Mouse (Mus musculus) left cerebral cortex, adult 2 months (tissue): ENCODE results near the gene Vill. TPM values are rescaled to one million over a fixed set of nuclear protein-coding genes. Genes with fewer than 3 reads are reported as not detected.

ENCODE experiments used
- DNase-seq, 2 experiments: peaks; one replicate each; pipeline ENCODE4 v3.0.0; 2021 to 2022; ENCODE audit warnings: low spot score in 2 of 2, mixed read lengths in 1 of 2; ENCODE audit errors: extremely low spot score in 1 of 2
- H3K27ac ChIP-seq: fragments of 200-600 bp; 2 replicates; pipeline ENCODE4 v1.8.1; 2022
- H3K4me3 ChIP-seq: fragments of 200-600 bp; 2 replicates; pipeline ENCODE4 v1.8.1; 2022
- CTCF ChIP-seq: fragments of 200-600 bp; IDR thresholded peaks from 2 replicates; pipeline ENCODE4 v1.8.1; 2022; ENCODE audit warnings: antibody characterized with exemption, mild to moderate bottlenecking, moderate library complexity
- intact Hi-C: fragments of 180-260 bp; cut with DNase I; formaldehyde crosslinking; loops from one replicate; pipeline ENCODE4 v1.15.1; 2025
- microRNA-seq, 2 experiments: library from miRNA; unstranded; fragments of <30 nt; microRNA quantifications; one replicate each; pipeline ENCODE4 v1.2.0; 2021
- total RNA-seq, 2 experiments: library from RNA; stranded (reverse); gene quantifications; 2 replicates each; pipeline ENCODE4 v1.2.3; 2021

Gene Vill
- total RNA-seq, 2 experiments from 2014 or later: 8.3 to 8.9 TPM

DNA sequence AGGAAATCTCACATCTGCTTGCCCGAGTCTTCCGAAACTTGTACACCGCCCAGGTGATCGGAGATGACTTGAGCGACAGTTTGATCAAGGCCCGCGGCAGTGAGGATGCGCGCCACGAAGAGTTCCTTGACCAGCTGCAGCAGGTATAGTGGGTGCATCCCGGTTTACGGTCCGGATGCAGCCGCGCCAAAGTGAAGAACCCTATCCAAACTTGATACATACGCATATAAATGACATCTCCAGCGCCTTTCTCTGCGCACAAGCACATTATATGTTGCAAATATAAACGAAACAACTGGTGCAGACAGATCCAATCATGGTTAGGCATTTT lies 50.2 kb downstream of the Vill start:
- intact Hi-C loops: loop anchor here (10.0 kb wide), 1 partner anchor 222 kb away; the partner anchor contains the start of gene Oxsr1

DNA sequence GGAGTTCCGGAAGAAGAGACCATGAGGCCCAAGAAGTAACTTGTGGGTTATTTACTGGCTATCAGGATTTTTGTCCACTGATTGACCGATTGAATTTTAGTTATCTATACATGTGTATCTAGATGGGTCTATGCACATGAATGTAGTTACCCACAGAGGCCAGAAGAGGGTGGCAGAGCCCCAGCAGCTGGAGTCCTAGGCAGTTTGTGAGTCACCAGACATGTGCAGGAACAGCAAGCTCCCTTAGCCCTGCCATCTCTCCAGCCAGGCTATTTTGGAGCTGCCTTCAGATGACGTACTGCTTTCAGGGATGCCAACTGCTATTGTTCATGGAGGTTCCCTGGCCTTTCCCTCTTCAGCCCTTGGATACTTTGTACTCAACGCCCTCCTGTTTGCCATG lies 55.0 kb downstream of the Vill start:
- intact Hi-C loops: loop anchor here (10.0 kb wide), 1 partner anchor 217 kb away; the partner anchor contains the start of gene Oxsr1
- no peak overlapping the region for H3K27ac ChIP-seq
- no peak for DNase-seq
- H3K4me3 ChIP-seq: no peak overlapping the region
- peak; percentile 52 for TF ChIP-seq CTCF

More for the DNA sequence above, 50.2 kb downstream of the Vill start:
- DNase-seq: no peak
- H3K27ac ChIP-seq: peak overlapping the region; percentile 73
- H3K4me3 ChIP-seq: peak overlapping the region; percentile 48
- TF ChIP-seq CTCF: no peak

GRCm38 (mm10) chr9:119109685-119110353 lies 57.2 kb downstream of the Vill start:
- intact Hi-C loops: loop anchor here (10.0 kb wide), 1 partner anchor 215 kb away; the partner anchor contains the start of gene Oxsr1
- no peak for DNase-seq
- TF ChIP-seq CTCF: no peak
- Histone ChIP-seq H3K4me3 (no peak overlapping the region), H3K27ac (no peak overlapping the region)

GRCm38 (mm10) chr9:119110640-119111039 lies 58.1 kb downstream of the Vill start:
- no peak for TF ChIP-seq CTCF
- H3K27ac ChIP-seq: no peak overlapping the region
- H3K4me3 ChIP-seq: no peak overlapping the region
- DNase-seq: no peak
- intact Hi-C loops: no loop called here

DNA sequence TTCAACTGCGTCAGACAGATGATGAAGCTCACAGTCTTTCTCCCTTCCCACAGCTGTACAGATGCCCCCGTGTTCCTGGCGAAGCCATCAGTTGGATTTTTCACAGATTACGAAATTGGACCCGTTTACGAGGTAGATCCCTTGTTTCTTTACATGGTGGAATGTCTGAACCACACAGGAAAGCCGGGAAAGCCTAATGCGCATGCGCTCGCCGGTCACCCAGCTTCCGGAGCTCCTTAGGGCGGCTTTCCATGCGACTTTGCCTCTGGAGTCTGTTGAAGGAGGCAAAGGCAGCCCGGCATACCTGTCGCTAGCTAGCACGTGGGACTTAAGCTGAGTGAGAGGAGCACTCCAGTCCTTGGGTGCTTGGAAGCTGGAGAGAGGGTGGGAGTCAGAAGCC lies 62.3 kb downstream of the Vill start:
- Histone ChIP-seq H3K4me3 (no peak overlapping the region), H3K27ac (no peak overlapping the region)
- intact Hi-C loops: no loop called here
- no peak for TF ChIP-seq CTCF
- no peak for DNase-seq

DNA sequence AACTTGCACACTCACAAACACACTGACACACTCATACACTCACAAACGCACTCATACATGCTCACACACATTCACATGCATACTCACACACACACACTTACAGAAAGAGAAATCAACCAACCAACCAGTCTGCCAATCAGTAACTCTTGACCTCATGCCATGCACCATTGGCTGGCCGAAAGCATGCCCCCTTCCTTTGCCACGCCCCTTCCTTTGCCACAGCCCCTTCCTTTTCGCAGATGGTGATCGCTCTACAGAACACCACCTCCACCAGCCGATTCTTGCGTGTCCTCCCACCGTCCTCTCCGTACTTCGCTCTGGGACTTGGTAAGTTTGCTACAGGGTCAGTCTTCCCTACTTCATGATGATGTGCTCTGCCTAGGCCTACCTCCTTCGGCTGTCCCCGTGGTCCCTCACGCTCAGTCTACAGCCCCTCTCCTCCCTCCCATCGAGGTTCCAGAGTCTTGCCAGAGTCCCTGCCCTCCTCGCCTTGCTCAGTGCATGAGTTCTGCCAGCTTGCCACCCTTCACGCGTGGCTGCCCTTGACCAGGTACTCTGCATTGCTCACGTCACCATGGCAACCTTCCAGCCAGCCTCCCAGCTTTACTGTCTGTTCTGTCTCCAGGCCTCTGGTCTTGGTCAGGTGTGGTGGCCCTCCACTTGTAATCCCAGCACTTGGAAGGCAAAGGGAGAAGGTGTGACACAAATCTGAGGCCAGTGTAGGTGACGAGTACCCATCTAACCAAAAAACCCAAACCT lies 67.0 kb downstream of the Vill start:
- no peak for TF ChIP-seq CTCF
- intact Hi-C loops: no loop called here

GRCm38 (mm10) chr9:119120168-119120560 lies 67.6 kb downstream of the Vill start:
- no peak for TF ChIP-seq CTCF
- no peak overlapping the region for H3K27ac ChIP-seq
- H3K4me3 ChIP-seq: no peak overlapping the region
- DNase-seq: no peak
- intact Hi-C loops: no loop called here

More for the DNA sequence above, 67.0 kb downstream of the Vill start:
- DNase-seq: no peak
- Histone ChIP-seq H3K4me3 (no peak overlapping the region), H3K27ac (no peak overlapping the region)

Small RNA genes lying within 50 kb of the gene (microRNA-seq; reads per million reads assigned to microRNA genes)
- gene Mir26a-1: 6.9 to 38.7 reads per million in 2 experiments

Other genes with a start within 250 kb of the Vill start
- gene Ctdspl, start 126.3 kb upstream of the Vill start, total RNA-seq: 10 to 100 TPM; 33.9 to 37.5 TPM
- gene Plcd1, start 40.7 kb downstream of the Vill start, total RNA-seq: 10 to 100 TPM; 15.2 to 16.2 TPM
- gene Dlec1, start 49.7 kb downstream of the Vill start, total RNA-seq: 1 to 10 TPM; 2.8 to 3.8 TPM
- 1 to 10 TPM; 1.8 TPM for gene Acaa1b, start 104.3 kb downstream of the Vill start, total RNA-seq
- gene Gm47289, start 106.4 kb downstream of the Vill start, total RNA-seq: not detected
- gene Slc22a13, start 156.3 kb downstream of the Vill start, total RNA-seq: under 1 TPM in 1 of 2 experiments, not detected in 1; 0.23 TPM